Mouse (Mus musculus): Measurements from ENCODE around the gene Rnf167.

DNA sequence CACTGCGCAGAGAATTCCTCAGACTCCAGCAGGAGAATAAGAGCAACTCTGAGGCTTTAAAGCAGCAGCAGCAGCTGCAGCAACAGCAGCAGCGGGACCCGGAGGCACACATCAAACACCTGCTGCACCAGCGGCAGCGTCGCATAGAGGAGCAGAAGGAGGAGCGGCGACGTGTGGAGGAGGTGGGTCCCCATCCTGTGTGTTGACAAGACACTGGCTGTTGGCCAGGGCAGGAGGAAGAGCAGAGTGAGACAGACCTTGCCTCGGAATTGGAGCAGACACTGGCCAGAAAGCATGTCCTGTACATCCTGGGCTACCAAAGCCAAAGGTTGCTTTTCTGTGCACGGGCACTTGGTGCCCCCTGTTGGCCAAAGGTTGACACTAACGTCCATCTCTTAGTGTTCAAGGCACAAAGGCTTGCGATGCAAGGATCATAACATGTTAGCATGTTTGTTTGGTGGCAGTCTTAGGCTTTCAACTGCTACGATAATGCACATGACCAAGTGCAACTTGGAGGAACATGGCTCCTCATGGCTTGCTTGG lies 41.9 kb upstream of the Rnf167 start:
- TF ChIP-seq POLR2A (IDR thresholded peaks at IDR 0.05; ENCODE audit: insufficient read depth, low read depth, low read length) (no peak), CTCF (IDR thresholded peaks at IDR 0.05) (peak; percentile 98; the same call in 1 of the 2 replicates), EP300 (IDR thresholded peaks at IDR 0.05; ENCODE audit: insufficient read depth, low read depth, low read length) (peak; percentile 95)
